Mouse (Mus musculus) forebrain, embryonic 15.5 days (tissue): Measurements from ENCODE around the gene Lcorl. TPM values are rescaled to one million over a fixed set of nuclear protein-coding genes. Genes with fewer than 3 reads are reported as not detected.
"Not testable (repeated sequence)": the region's sequence is repeated elsewhere in the genome, so short reads cannot be mapped to it uniquely, and the experiment has no call there.

ENCODE experiments used
- ATAC-seq: fragments of 200-750 bp; cut with Nextera tagmentation; replicated peaks from 2 replicates; pipeline ENCODE4 v1.8.0; 2017; ENCODE audit warnings: mild to moderate bottlenecking, moderate TSS enrichment, moderate library complexity
- H3K27ac ChIP-seq: fragments of 300-500 bp; sonication (generic); replicated peaks from 2 replicates; pipeline ENCODE4 v1.5.1; 2015; ENCODE audit warnings: mild to moderate bottlenecking, inconsistent platforms
- H3K27me3 ChIP-seq: fragments of 300-500 bp; sonication (generic); 2 replicates; pipeline ENCODE4 v1.6.1; 2015; ENCODE audit warnings: inconsistent platforms
- H3K36me3 ChIP-seq: fragments of 300-500 bp; sonication (generic); 2 replicates; pipeline ENCODE4 v1.6.1; 2015; ENCODE audit warnings: mild to moderate bottlenecking, inconsistent platforms
- H3K4me1 ChIP-seq: fragments of 300-500 bp; sonication (generic); 2 replicates; pipeline ENCODE4 v1.6.1; 2015; ENCODE audit warnings: inconsistent platforms
- H3K4me2 ChIP-seq: fragments of 300-500 bp; sonication (generic); replicated peaks from 2 replicates; pipeline ENCODE4 v1.6.1; 2015; ENCODE audit warnings: mild to moderate bottlenecking, inconsistent platforms
- H3K4me3 ChIP-seq: fragments of 300-500 bp; sonication (generic); 2 replicates; pipeline ENCODE4 v1.5.1; 2015; ENCODE audit warnings: mild to moderate bottlenecking, inconsistent platforms
- H3K9ac ChIP-seq: fragments of 300-500 bp; sonication (generic); replicated peaks from 2 replicates; pipeline ENCODE4 v1.6.1; 2015; ENCODE audit warnings: mild to moderate bottlenecking, inconsistent platforms
- H3K9me3 ChIP-seq: fragments of 300-500 bp; sonication (generic); 2 replicates; pipeline ENCODE4 v1.6.1; 2016; ENCODE audit warnings: inconsistent platforms
- WGBS: fragments of 180-500 bp; shearing (Covaris S2); methylation state at CpG from one replicate; pipeline ENCODE4 v1.1.7; 2015; ENCODE audit warnings: mixed read lengths; 5-methylcytosine and 5-hydroxymethylcytosine counted together
- polyA plus RNA-seq: library from polyadenylated mRNA; unstranded; fragments of >200 nt; fragmentation: Nextera tagmentation; extraction: Ambion mirVana; gene quantifications from 2 replicates; pipeline ENCODE4 v1.2.1, GENCODE M21; 2015

Lcorl gene
- polyA plus RNA-seq, 1 experiment from 2014 or later, result 58.0 TPM

DNA sequence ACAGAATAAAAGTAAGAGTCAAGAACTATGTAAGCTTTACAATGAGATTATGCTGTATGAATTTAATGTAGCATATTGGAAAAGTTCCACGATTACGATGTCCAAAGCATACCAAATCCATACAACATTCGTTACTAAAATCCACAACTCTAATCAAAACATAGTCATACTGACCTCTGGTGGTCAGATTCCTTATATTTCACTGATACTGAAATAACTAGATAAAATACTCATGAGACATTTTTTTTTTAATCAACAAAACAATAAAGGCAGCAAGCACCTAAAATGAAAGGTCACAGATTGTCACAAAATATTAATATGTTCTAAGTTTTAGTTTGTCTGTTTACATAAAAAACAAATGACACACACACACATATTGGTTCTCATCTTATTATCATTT lies 189.1 kb downstream of the Lcorl start:
- Histone ChIP-seq H3K4me2 (peak overlapping the region; percentile 77), H3K36me3 (no peaks in the 10 kb centered on the region), H3K4me3 (peak overlapping the region; percentile 63; the same call in 1 of the 2 replicates), H3K9ac (no peak overlapping the region), H3K27me3 (no peaks in the 10 kb centered on the region), H3K27ac (no peak overlapping the region), H3K9me3 (no peaks in the 10 kb centered on the region), H3K4me1 (peaks cover 16% of the 10 kb centered on the region)
- WGBS, result 15% methylated on average over 3 of the region's 3 CpGs
- no peak for ATAC-seq

DNA sequence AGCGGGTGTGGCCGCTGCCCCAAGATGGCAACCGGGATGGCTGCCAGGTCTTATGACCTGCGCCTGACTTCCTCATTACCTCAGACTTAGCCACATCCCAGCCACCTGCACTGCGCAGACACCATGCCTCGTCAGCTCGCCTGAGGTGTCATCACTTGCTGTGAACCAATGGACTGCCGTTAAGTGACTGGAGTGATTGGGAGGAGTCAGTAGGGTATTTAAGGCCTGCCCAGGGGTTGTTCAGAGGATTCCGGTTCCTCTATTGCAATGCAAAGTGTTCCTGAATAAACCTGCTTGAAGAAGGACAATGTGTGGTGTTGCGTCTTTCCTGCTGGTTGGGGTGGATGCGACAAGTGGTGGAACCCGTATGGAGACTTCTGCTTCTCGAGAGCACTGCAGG lies 199.0 kb downstream of the Lcorl start:
- H3K4me2 ChIP-seq, H3K27ac ChIP-seq, H3K4me1 ChIP-seq, H3K9ac ChIP-seq, H3K9me3 ChIP-seq, H3K27me3 ChIP-seq, H3K36me3 ChIP-seq, ATAC-seq, H3K4me3 ChIP-seq: not testable (repeated sequence)
- WGBS, result 97% methylated on average over 13 of the region's 13 CpGs

DNA sequence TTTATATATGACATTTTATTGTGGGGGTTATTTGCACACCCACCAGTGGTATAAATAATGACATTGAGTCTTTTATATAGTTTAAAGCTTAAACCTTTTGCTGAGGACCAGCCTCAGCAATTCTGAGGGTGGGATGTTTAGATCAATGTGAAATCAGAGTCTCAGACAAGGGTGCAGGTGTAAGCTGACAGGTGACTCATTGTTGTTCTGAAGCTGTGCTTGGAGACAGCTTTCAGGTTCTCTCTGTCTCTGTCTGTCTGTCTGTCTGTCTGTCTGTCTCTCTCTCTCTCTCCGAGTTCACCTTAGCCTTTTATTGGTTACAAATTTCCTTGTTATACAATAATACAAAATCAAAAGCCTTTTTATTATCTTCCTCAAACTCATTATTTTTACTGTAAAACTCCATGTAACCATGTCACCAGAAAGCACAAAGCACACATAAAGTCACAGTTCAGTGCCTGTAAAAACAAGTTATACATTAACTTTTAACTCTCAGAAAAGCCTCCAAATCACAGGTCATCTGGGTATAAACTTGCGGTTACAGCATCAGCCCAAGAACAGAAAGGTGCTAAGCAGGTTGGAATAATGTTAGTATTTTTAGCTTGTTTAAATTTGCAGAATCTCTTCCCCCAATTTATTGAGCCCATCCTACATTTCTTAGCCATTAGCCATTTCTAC lies 206.2 kb downstream of the Lcorl start:
- Histone ChIP-seq H3K9me3 (no peaks in the 10 kb centered on the region), H3K9ac (no peak overlapping the region), H3K4me3 (no peak overlapping the region), H3K27ac (no peak overlapping the region), H3K36me3 (no peaks in the 10 kb centered on the region), H3K4me2 (no peak overlapping the region), H3K27me3 (no peaks in the 10 kb centered on the region), H3K4me1 (no peaks in the 10 kb centered on the region)
- no peak for ATAC-seq
- 90% methylated on average over 2 of the region's 2 CpGs for WGBS

Other genes starting within 250 kb of the Lcorl start
- gene Fam184b, start 218.0 kb downstream of the Lcorl start, polyA plus RNA-seq, result 3.7 and 4.2 TPM in 2 replicates
- 25.7 and 26.5 TPM in 2 replicates for gene Ncapg, start 187.7 kb downstream of the Lcorl start, polyA plus RNA-seq